Mouse (Mus musculus): ENCODE results near the gene Myl12a. TPM values are rescaled to one million over a fixed set of nuclear protein-coding genes. Genes with fewer than 3 reads are reported as not detected.

Gene Myl12a
- polyA plus RNA-seq, 1 experiment from 2014 or later, result 761 TPM

GRCm38 (mm10) chr17:70995551-70995950 lies 7.1 kb downstream of the Myl12a start:
- no peak overlapping the region; a peak in 1 of 4 replicates for H3K27ac ChIP-seq (replicated peaks in 1 of 2; ENCODE audit: control insufficient read depth in 1 of 2, insufficient read depth in 1 of 2, low read depth in 2 of 2, low read length in 2 of 2)
- no peak overlapping the region for H3K9ac ChIP-seq (ENCODE audit: low read length)
- ATAC-seq (ENCODE audit: insufficient number of reproducible peaks, insufficient read depth, low FRiP score, low read depth), result no peak
- no peak overlapping the region for H3K4me3 ChIP-seq (ENCODE audit: control insufficient read depth in 1 of 2, insufficient read depth in 1 of 2, low read depth in 1 of 2, low read length in 2 of 2)
- WGBS, result 85% methylated on average over 6 of the region's 6 CpGs
- H3K4me1 ChIP-seq (ENCODE audit: control insufficient read depth in 2 of 2, insufficient read depth in 2 of 2, low read length in 2 of 2), result peaks cover 35 to 88% of the 10 kb centered on the region in 2 experiments
- H3K36me3 ChIP-seq (ENCODE audit: control insufficient read depth, insufficient read depth, low read length), result peaks cover 57% of the 10 kb centered on the region
- no peaks in the 10 kb centered on the region for H3K9me3 ChIP-seq (ENCODE audit: control insufficient read depth, low read length)
- H3K27me3 ChIP-seq (ENCODE audit: control insufficient read depth, insufficient read depth, low read length), result no peaks in the 10 kb centered on the region
- H3K4me2 ChIP-seq (ENCODE audit: low read length), result no peak overlapping the region

DNA sequence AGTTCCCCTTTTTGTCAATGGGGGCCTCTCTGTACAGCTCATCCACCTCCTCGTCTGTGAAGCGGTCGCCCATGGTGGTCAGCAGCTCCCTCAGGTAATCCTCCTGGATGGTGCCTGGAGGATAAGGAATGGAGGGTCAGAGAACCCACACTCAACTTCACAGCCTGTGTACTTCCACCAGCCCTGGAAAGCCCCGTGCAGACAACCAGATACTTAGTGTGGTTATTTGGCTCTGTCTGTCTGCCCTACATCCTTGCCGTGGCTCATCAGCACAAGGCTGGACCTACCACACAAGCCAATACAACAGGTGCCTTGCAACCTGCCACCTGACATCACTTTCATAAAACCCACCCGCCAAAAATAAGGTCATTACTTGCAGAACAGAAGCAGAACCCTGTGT lies 8.0 kb downstream of the Myl12a start:
- Histone ChIP-seq H3K4me1 (ENCODE audit: control insufficient read depth in 2 of 2, insufficient read depth in 2 of 2, low read length in 2 of 2) (peaks cover 35 to 84% of the 10 kb centered on the region in 2 experiments), H3K4me3 (ENCODE audit: control insufficient read depth in 1 of 2, insufficient read depth in 1 of 2, low read depth in 1 of 2, low read length in 2 of 2) (no peak overlapping the region), H3K27me3 (ENCODE audit: control insufficient read depth, insufficient read depth, low read length) (no peaks in the 10 kb centered on the region), H3K36me3 (ENCODE audit: control insufficient read depth, insufficient read depth, low read length) (peaks cover 54% of the 10 kb centered on the region), H3K27ac (replicated peaks in 1 of 2; ENCODE audit: control insufficient read depth in 1 of 2, insufficient read depth in 1 of 2, low read depth in 2 of 2, low read length in 2 of 2) (peak overlapping the region; percentile 7 to 85), H3K9me3 (ENCODE audit: control insufficient read depth, low read length) (no peaks in the 10 kb centered on the region), H3K9ac (ENCODE audit: low read length) (0 out of 2 replicates have a peak overlapping the region, but pooled peaks have one; percentile 64), H3K4me2 (ENCODE audit: low read length) (no peak overlapping the region)
- ATAC-seq (ENCODE audit: insufficient number of reproducible peaks, insufficient read depth, low FRiP score, low read depth), result no peak
- WGBS, result 68% methylated on average over 6 of the region's 6 CpGs

GRCm38 (mm10) chr17:70993385-70993807 lies 9.3 kb downstream of the Myl12a start:
- peak overlapping the region; percentile 64; the same call in 1 of the 2 replicates for H3K9ac ChIP-seq (ENCODE audit: low read length)
- no peaks in the 10 kb centered on the region for H3K27me3 ChIP-seq (ENCODE audit: control insufficient read depth, insufficient read depth, low read length)
- H3K4me2 ChIP-seq (ENCODE audit: low read length), result peak overlapping the region; percentile 52
- no peaks in the 10 kb centered on the region for H3K9me3 ChIP-seq (ENCODE audit: control insufficient read depth, low read length)
- WGBS, result under 1% methylated on average over 3 of the region's 3 CpGs
- peak overlapping the region in 1 of 2 experiments; percentile 3; a peak in 1 of 4 replicates for H3K4me3 ChIP-seq (ENCODE audit: control insufficient read depth in 1 of 2, insufficient read depth in 1 of 2, low read depth in 1 of 2, low read length in 2 of 2)
- peak overlapping the region; percentile 56 to 85; a peak in 3 of 4 replicates for H3K27ac ChIP-seq (replicated peaks in 1 of 2; ENCODE audit: control insufficient read depth in 1 of 2, insufficient read depth in 1 of 2, low read depth in 2 of 2, low read length in 2 of 2)
- ATAC-seq (ENCODE audit: insufficient number of reproducible peaks, insufficient read depth, low FRiP score, low read depth), result peak; percentile 28; the same call in 1 of the 2 replicates
- H3K4me1 ChIP-seq (ENCODE audit: control insufficient read depth in 2 of 2, insufficient read depth in 2 of 2, low read length in 2 of 2), result peaks cover 37 to 82% of the 10 kb centered on the region in 2 experiments
- peaks cover 57% of the 10 kb centered on the region for H3K36me3 ChIP-seq (ENCODE audit: control insufficient read depth, insufficient read depth, low read length)

DNA sequence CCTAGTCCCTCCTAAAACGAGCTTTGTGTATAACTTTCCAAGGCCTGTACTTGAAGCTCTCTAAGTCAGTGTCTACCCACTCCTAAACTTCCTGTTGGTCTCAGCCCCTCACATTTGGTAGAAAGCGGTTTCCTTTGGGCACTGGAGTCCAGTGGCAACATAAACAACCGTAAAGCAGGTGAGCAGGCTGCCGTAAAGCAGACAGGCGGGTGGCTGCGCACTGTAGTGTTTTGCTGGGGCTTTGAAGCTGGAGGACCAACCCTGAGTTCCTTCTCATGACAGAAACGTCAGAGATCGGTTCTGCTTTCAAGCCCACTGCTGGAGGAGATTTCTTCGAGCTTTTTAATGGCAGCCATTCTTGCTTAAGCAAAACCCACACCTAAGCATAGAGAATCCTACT lies 10.0 kb downstream of the Myl12a start:
- H3K9me3 ChIP-seq (ENCODE audit: control insufficient read depth, low read length), result no peaks in the 10 kb centered on the region
- no peak for ATAC-seq (ENCODE audit: insufficient number of reproducible peaks, insufficient read depth, low FRiP score, low read depth)
- peak overlapping the region; percentile 25; the same call in 1 of the 2 replicates for H3K9ac ChIP-seq (ENCODE audit: low read length)
- 0 out of 2 replicates have a peak overlapping the region, but pooled peaks have one; percentile 52 for H3K4me2 ChIP-seq (ENCODE audit: low read length)
- H3K27me3 ChIP-seq (ENCODE audit: control insufficient read depth, insufficient read depth, low read length), result no peaks in the 10 kb centered on the region
- peak overlapping the region; percentile 45 to 85; a peak in 3 of 4 replicates for H3K27ac ChIP-seq (replicated peaks in 1 of 2; ENCODE audit: control insufficient read depth in 1 of 2, insufficient read depth in 1 of 2, low read depth in 2 of 2, low read length in 2 of 2)
- no peak overlapping the region for H3K4me3 ChIP-seq (ENCODE audit: control insufficient read depth in 1 of 2, insufficient read depth in 1 of 2, low read depth in 1 of 2, low read length in 2 of 2)
- WGBS, result 73% methylated on average over 9 of the region's 9 CpGs
- peaks cover 36 to 75% of the 10 kb centered on the region in 2 experiments for H3K4me1 ChIP-seq (ENCODE audit: control insufficient read depth in 2 of 2, insufficient read depth in 2 of 2, low read length in 2 of 2)
- peaks cover 63% of the 10 kb centered on the region for H3K36me3 ChIP-seq (ENCODE audit: control insufficient read depth, insufficient read depth, low read length)

GRCm38 (mm10) chr17:70991706-70992625 lies 10.7 kb downstream of the Myl12a start:
- Histone ChIP-seq H3K4me2 (ENCODE audit: low read length) (peak overlapping the region; percentile 89; the same call in 1 of the 2 replicates), H3K4me3 (ENCODE audit: control insufficient read depth in 1 of 2, insufficient read depth in 1 of 2, low read depth in 1 of 2, low read length in 2 of 2) (no peak overlapping the region), H3K27ac (replicated peaks in 1 of 2; ENCODE audit: control insufficient read depth in 1 of 2, insufficient read depth in 1 of 2, low read depth in 2 of 2, low read length in 2 of 2) (peak overlapping the region; percentile 45 to 85; a peak in 3 of 4 replicates), H3K4me1 (ENCODE audit: control insufficient read depth in 2 of 2, insufficient read depth in 2 of 2, low read length in 2 of 2) (peaks cover 34 to 69% of the 10 kb centered on the region in 2 experiments), H3K9ac (ENCODE audit: low read length) (no peak overlapping the region), H3K27me3 (ENCODE audit: control insufficient read depth, insufficient read depth, low read length) (no peaks in the 10 kb centered on the region), H3K36me3 (ENCODE audit: control insufficient read depth, insufficient read depth, low read length) (peaks cover 67% of the 10 kb centered on the region), H3K9me3 (ENCODE audit: control insufficient read depth, low read length) (no peaks in the 10 kb centered on the region)
- no peak for ATAC-seq (ENCODE audit: insufficient number of reproducible peaks, insufficient read depth, low FRiP score, low read depth)
- WGBS, result 79% methylated on average over 16 of the region's 16 CpGs

GRCm38 (mm10) chr17:70990403-70991303 lies 12.0 kb downstream of the Myl12a start:
- Histone ChIP-seq H3K36me3 (ENCODE audit: control insufficient read depth, insufficient read depth, low read length) (peaks cover 63% of the 10 kb centered on the region), H3K4me2 (ENCODE audit: low read length) (peak overlapping the region; percentile 89), H3K4me1 (ENCODE audit: control insufficient read depth in 2 of 2, insufficient read depth in 2 of 2, low read length in 2 of 2) (peaks cover 30 to 56% of the 10 kb centered on the region in 2 experiments), H3K9me3 (ENCODE audit: control insufficient read depth, low read length) (no peaks in the 10 kb centered on the region), H3K9ac (ENCODE audit: low read length) (peak overlapping the region; percentile 84), H3K4me3 (ENCODE audit: control insufficient read depth in 1 of 2, insufficient read depth in 1 of 2, low read depth in 1 of 2, low read length in 2 of 2) (peak overlapping the region; percentile 69 to 80), H3K27me3 (ENCODE audit: control insufficient read depth, insufficient read depth, low read length) (no peaks in the 10 kb centered on the region), H3K27ac (replicated peaks in 1 of 2; ENCODE audit: control insufficient read depth in 1 of 2, insufficient read depth in 1 of 2, low read depth in 2 of 2, low read length in 2 of 2) (peak overlapping the region; percentile 85 to 87)
- WGBS, result under 1% methylated on average over 65 of the region's 70 CpGs
- peak; percentile 75 for ATAC-seq (ENCODE audit: insufficient number of reproducible peaks, insufficient read depth, low FRiP score, low read depth)

DNA sequence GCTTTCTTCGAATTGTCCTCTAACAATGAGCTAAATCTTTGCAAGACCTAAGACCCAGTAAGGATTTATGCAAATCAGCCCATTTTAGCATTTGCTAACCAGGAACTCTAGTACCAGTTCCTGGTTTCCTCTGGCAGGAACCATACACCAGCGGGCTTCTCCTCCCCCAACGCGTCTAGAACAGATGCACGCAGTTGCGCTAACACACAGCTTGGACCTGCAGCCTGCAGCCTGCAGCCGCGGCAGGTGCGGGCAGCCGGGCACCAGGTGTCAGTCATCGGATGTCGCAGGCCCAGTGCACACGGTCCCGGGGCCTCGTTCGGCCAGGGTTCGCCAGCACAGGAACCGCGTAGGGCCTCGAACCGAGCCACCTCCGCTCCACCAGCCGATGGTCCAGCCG lies 12.7 kb downstream of the Myl12a start:
- peaks cover 61% of the 10 kb centered on the region for H3K36me3 ChIP-seq (ENCODE audit: control insufficient read depth, insufficient read depth, low read length)
- no peaks in the 10 kb centered on the region for H3K27me3 ChIP-seq (ENCODE audit: control insufficient read depth, insufficient read depth, low read length)
- peak overlapping the region; percentile 84 for H3K9ac ChIP-seq (ENCODE audit: low read length)
- peak overlapping the region; percentile 89 for H3K4me2 ChIP-seq (ENCODE audit: low read length)
- peaks cover 28 to 52% of the 10 kb centered on the region in 2 experiments for H3K4me1 ChIP-seq (ENCODE audit: control insufficient read depth in 2 of 2, insufficient read depth in 2 of 2, low read length in 2 of 2)
- peak overlapping the region; percentile 69 to 80 for H3K4me3 ChIP-seq (ENCODE audit: control insufficient read depth in 1 of 2, insufficient read depth in 1 of 2, low read depth in 1 of 2, low read length in 2 of 2)
- no peaks in the 10 kb centered on the region for H3K9me3 ChIP-seq (ENCODE audit: control insufficient read depth, low read length)
- ATAC-seq (ENCODE audit: insufficient number of reproducible peaks, insufficient read depth, low FRiP score, low read depth), result peak; percentile 24
- H3K27ac ChIP-seq (replicated peaks in 1 of 2; ENCODE audit: control insufficient read depth in 1 of 2, insufficient read depth in 1 of 2, low read depth in 2 of 2, low read length in 2 of 2), result peak overlapping the region; percentile 26 to 85; a peak in 3 of 4 replicates
- 2% methylated on average over 24 of the region's 24 CpGs for WGBS

Data from heart, embryonic 14.5 days (tissue).